Mouse (Mus musculus): ENCODE measurements at regions not wholly inside any gene's neighbourhood (a gene's known extent, or its start where the extent isn't known, plus 50 kb on each side); places are given as distances from the start of the nearest gene placed in this dataset.

DNA sequence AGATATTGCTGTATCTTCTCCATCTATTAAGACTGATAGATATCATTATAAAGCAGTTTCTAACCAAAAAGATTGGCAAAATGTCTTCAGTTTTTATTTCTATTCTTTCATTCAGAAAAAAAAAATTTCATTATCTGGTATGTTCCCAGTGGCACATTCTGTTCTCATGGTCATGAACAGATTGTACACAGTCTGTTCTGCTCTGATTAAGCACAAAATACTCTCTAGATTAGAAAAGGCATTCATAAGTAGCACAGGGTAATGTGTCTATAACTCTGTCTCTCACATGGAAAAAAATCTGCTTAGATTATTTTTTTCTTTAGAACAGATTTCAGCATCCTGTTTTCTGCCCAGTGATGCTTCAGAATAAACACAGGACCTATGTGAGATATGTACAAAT, 306.3 kb upstream of the Gm21830 start:
- no peak for DNase-seq (ENCODE audit: low spot score in 2 of 2)

DNA sequence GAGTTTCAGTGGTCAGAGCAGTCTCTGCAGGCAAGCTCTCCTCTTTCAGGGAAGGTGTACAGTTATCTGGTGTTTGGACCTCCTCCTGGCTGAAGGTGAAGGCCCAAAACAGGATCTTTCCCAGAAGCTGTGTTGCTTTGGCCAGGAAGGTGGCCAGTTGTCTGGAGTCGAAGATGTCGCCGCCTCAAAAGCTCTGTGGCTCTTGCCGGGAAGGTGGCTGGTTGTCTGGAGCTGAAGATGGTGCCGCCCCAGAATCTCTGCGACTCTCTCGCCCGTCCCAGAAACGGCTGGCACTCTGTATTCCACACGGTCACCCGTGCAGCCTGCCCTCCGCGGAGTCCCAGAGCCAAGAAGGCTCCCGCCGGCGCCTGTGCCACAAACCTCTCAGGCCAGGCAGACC, 304.7 kb upstream of the Scn7a start:
- DNase-seq (ENCODE audit: low spot score in 2 of 2), result peak in 1 of 2 experiments; percentile 1

DNA sequence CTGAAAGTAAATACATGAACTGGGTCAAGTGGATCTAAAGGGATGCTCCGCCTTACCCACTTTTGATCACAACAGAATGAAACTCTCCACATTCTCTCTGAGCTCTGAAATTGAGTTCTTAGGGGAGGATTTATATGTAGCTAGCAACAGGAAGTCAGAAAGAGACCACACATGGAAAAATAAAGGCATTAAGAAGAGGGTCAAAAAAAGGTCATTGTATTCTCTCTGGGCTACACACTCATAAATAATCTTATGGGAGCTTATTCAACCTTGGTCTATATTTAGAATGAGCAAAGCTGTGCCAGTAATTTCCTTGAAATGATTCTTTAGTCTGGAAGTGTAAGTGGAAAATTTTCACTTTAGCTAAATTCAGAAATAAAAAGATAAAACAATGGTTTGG, 284.2 kb upstream of the Scn7a start:
- no peak for DNase-seq (ENCODE audit: low spot score in 2 of 2)

Data from left cerebral cortex, adult 9 months (tissue).